Mouse (Mus musculus) kidney, embryonic 15.5 days (tissue): ENCODE results near the gene Coro1c. TPM values are rescaled to one million over a fixed set of nuclear protein-coding genes. Genes with fewer than 3 reads are reported as not detected.

Source experiments
- ATAC-seq: fragments of 200-750 bp; cut with Nextera tagmentation; replicated peaks from 2 replicates; pipeline ENCODE4 v1.8.0; 2017; ENCODE audit warnings: moderate TSS enrichment; ENCODE audit not compliant: low FRiP score
- H3K27ac ChIP-seq: fragments of 300-500 bp; sonication (generic); 2 replicates; pipeline ENCODE4 v1.5.1; 2015; ENCODE audit warnings: mild to moderate bottlenecking, inconsistent platforms
- H3K27me3 ChIP-seq: fragments of 300-500 bp; sonication (generic); 2 replicates; pipeline ENCODE4 v1.6.1; 2015; ENCODE audit warnings: inconsistent platforms
- H3K36me3 ChIP-seq: fragments of 300-500 bp; sonication (generic); 2 replicates; pipeline ENCODE4 v1.6.1; 2015; ENCODE audit warnings: inconsistent platforms
- H3K4me1 ChIP-seq: fragments of 300-500 bp; sonication (generic); 2 replicates; pipeline ENCODE4 v1.6.1; 2015; ENCODE audit warnings: inconsistent platforms
- H3K4me2 ChIP-seq: fragments of 300-500 bp; sonication (generic); 2 replicates; pipeline ENCODE4 v1.6.1; 2015; ENCODE audit warnings: moderate library complexity, mild to moderate bottlenecking, inconsistent platforms
- H3K4me3 ChIP-seq: fragments of 300-500 bp; sonication (generic); replicated peaks from 2 replicates; pipeline ENCODE4 v1.5.1; 2015; ENCODE audit warnings: mild to moderate bottlenecking, inconsistent platforms
- H3K9ac ChIP-seq: fragments of 300-500 bp; sonication (generic); 2 replicates; pipeline ENCODE4 v1.6.1; 2015; ENCODE audit warnings: mild to moderate bottlenecking, inconsistent platforms
- H3K9me3 ChIP-seq: fragments of 300-500 bp; sonication (generic); replicated peaks from 2 replicates; pipeline ENCODE4 v1.6.1; 2016; ENCODE audit warnings: inconsistent platforms
- WGBS: fragments of 180-500 bp; shearing (Covaris S2); methylation state at CpG from one replicate; pipeline ENCODE4 v1.1.7; 2015; ENCODE audit warnings: mixed read lengths; 5-methylcytosine and 5-hydroxymethylcytosine counted together
- polyA plus RNA-seq: library from polyadenylated mRNA; unstranded; fragments of >200 nt; fragmentation: Nextera tagmentation; extraction: Ambion mirVana; gene quantifications from 2 replicates; pipeline ENCODE4 v1.2.1, GENCODE M21; 2015

Coro1c gene
- polyA plus RNA-seq, 1 experiment from 2014 or later = 119 TPM

DNA sequence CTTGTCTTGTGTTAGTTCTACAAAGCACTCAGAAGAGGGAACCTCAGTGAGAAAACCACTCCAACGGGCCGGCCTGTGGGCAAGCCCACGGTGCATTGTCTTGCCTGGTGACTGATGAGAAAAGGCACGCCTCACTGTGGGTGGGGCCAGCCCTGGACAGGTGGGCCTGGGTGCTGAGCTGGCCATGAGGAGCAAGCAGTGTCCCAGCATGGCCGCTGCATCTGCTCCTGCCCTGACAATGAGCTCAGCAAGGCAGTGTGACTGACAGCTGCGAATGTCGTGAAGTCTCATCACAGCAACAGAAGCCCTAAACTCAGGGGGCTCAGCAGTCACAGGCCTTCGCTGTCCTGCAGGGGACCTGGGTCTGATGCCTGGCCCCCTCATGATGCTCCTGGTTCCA lies 62.9 kb downstream of the Coro1c start:
- Histone ChIP-seq H3K36me3 (peaks cover 88% of the 10 kb centered on the region), H3K4me1 (no peaks in the 10 kb centered on the region), H3K27me3 (no peaks in the 10 kb centered on the region), H3K27ac (no peak overlapping the region), H3K9ac (no peak overlapping the region), H3K4me2 (no peak overlapping the region), H3K9me3 (no peaks in the 10 kb centered on the region), H3K4me3 (no peak overlapping the region)
- 92% methylated on average over 8 of the region's 8 CpGs for WGBS
- no peak for ATAC-seq

- Histone ChIP-seq H3K9me3 (no peaks in the 10 kb centered on the region), H3K9ac (no peak overlapping the region), H3K27ac (no peak overlapping the region), H3K4me3 (no peak overlapping the region), H3K4me2 (no peak overlapping the region), H3K36me3 (peaks cover 79% of the 10 kb centered on the region), H3K27me3 (no peaks in the 10 kb centered on the region), H3K4me1 (no peaks in the 10 kb centered on the region)
- ATAC-seq = no peak
- WGBS = 62% methylated on average over 7 of the region's 7 CpGs
Observed at GRCm38 (mm10) chr5:113844721-113845120, 63.8 kb downstream of the Coro1c start.

DNA sequence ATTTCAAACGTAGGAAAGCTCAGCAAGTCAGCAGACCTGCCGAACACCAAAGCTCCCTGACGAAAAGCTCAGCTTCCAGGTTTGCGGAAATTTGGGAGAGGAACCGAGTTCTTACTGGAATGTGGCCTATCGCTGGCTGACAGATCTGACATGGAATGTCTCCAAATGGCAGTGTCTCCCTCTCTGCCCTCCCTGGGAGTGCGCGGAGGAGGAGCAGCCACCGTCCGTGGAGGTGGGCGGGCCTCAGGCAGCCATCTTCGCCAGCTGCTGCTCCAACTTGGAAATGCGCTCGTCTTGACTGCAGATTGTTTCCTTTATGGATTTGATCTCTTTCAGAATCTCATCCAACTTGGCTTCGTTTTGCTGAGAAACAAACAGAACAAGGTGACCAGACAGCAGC lies 64.5 kb downstream of the Coro1c start:
- WGBS = 82% methylated on average over 15 of the region's 15 CpGs
- no peak overlapping the region for H3K4me2 ChIP-seq
- ATAC-seq = no peak
- H3K9me3 ChIP-seq = no peaks in the 10 kb centered on the region
- H3K27me3 ChIP-seq = no peaks in the 10 kb centered on the region
- H3K4me1 ChIP-seq = no peaks in the 10 kb centered on the region
- no peak overlapping the region for H3K27ac ChIP-seq
- peaks cover 73% of the 10 kb centered on the region for H3K36me3 ChIP-seq
- H3K9ac ChIP-seq = no peak overlapping the region
- no peak overlapping the region for H3K4me3 ChIP-seq

DNA sequence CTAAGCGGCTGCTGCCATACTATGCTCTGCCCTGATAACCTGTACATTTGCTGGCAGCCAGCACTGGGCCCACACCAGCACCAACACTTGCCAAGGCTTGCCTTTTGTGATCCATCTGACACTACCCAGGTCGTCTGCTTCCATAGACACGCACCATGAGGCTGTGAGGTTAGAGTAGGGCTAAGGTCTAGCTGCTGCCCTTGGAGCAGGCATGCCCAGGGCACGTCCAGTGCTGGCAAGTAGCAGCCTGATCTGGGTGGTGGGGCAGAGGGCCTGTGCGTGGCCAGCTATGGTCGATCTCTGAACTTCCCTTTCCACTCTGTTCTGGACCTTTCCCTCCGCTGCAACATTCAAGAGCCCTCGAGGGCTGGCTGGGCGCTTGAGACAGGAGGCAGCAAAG lies 65.7 kb downstream of the Coro1c start:
- Histone ChIP-seq H3K27me3 (no peaks in the 10 kb centered on the region), H3K9me3 (no peaks in the 10 kb centered on the region), H3K4me3 (no peak overlapping the region), H3K4me1 (no peaks in the 10 kb centered on the region), H3K9ac (no peak overlapping the region), H3K4me2 (no peak overlapping the region), H3K27ac (no peak overlapping the region), H3K36me3 (peaks cover 61% of the 10 kb centered on the region)
- 92% methylated on average over 9 of the region's 9 CpGs for WGBS
- ATAC-seq = no peak

- Histone ChIP-seq H3K4me3 (no peak overlapping the region), H3K36me3 (peaks cover 54% of the 10 kb centered on the region), H3K27me3 (no peaks in the 10 kb centered on the region), H3K4me2 (no peak overlapping the region), H3K9ac (no peak overlapping the region), H3K27ac (no peak overlapping the region), H3K4me1 (no peaks in the 10 kb centered on the region), H3K9me3 (no peaks in the 10 kb centered on the region)
- 87% methylated on average over 9 of the region's 9 CpGs for WGBS
- no peak for ATAC-seq
Observed at GRCm38 (mm10) chr5:113842244-113842643, 66.3 kb downstream of the Coro1c start.

GRCm38 (mm10) chr5:113841243-113842225 lies 67.0 kb downstream of the Coro1c start:
- no peak overlapping the region for H3K27ac ChIP-seq
- ATAC-seq = no peak
- H3K4me2 ChIP-seq = no peak overlapping the region
- no peaks in the 10 kb centered on the region for H3K4me1 ChIP-seq
- WGBS = 71% methylated on average over 23 of the region's 23 CpGs
- H3K4me3 ChIP-seq = no peak overlapping the region
- peaks cover 47% of the 10 kb centered on the region for H3K36me3 ChIP-seq
- H3K27me3 ChIP-seq = no peaks in the 10 kb centered on the region
- no peaks in the 10 kb centered on the region for H3K9me3 ChIP-seq
- no peak overlapping the region for H3K9ac ChIP-seq

DNA sequence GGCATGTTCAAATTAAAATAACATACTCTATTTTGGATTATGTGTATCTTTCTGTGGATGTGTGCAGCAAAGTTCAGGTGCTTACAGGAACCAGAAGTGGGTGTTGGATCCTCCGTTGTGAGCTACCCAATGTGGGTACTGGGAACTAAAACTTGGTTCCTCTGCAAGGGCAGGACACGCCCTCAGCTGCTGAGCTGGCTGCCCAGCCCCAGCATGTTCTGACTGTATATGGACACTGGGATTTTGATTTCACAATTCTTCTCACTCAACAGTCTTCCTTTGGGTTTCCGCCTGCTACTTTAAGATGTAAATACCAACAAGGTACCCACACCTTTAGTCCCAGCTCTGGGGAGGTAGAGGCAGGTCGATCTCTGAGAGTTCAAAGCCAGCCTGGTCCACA lies 68.1 kb downstream of the Coro1c start:
- no peak for ATAC-seq
- Histone ChIP-seq H3K27me3 (no peaks in the 10 kb centered on the region), H3K4me3 (no peak overlapping the region), H3K9me3 (no peaks in the 10 kb centered on the region), H3K36me3 (peaks cover 36% of the 10 kb centered on the region), H3K27ac (no peak overlapping the region), H3K4me2 (no peak overlapping the region), H3K9ac (no peak overlapping the region), H3K4me1 (no peaks in the 10 kb centered on the region)
- WGBS = 90% methylated on average over 4 of the region's 4 CpGs

GRCm38 (mm10) chr5:113836961-113837360 lies 71.6 kb downstream of the Coro1c start:
- H3K4me1 ChIP-seq = peaks cover 10% of the 10 kb centered on the region; the same call in 1 of the 2 replicates
- H3K9me3 ChIP-seq = no peaks in the 10 kb centered on the region
- 67% methylated on average over 10 of the region's 10 CpGs for WGBS
- no peaks in the 10 kb centered on the region for H3K27me3 ChIP-seq
- H3K4me2 ChIP-seq = no peak overlapping the region
- H3K4me3 ChIP-seq = no peak overlapping the region
- no peak overlapping the region for H3K27ac ChIP-seq
- no peak for ATAC-seq
- peaks cover 3% of the 10 kb centered on the region; the same call in 1 of the 2 replicates for H3K36me3 ChIP-seq
- H3K9ac ChIP-seq = no peak overlapping the region

DNA sequence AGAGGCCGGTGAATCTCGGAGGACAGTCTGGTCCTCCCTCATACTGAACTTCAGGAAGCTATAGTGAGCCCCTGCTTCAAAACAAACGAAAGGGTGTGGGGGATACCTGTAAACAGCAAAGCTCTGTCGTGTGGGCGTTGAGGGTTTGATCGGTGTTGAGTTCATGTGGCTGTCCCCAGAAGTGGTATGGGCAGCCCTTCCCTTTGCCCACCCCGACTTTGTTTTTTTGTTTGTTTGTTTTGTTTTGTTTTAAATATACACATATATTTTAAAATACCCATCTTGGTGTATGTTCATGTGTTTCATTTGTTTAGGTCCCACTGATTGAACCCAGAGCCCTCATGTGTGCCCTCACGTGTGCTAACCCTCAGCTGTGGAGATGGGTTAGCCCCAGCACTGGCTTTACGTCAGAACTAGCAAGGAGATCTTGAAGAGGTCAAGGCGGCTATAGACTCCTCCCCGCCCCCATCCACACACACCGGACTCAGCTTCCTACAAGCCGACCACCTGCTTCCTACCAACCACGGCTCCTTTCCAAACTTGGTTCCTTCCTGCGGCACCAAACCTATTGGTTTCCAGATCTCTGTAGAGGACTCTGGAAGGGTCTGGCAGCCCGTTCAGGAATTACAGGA lies 75.1 kb downstream of the Coro1c start:
- Histone ChIP-seq H3K27me3 (no peaks in the 10 kb centered on the region), H3K36me3 (no peaks in the 10 kb centered on the region), H3K9me3 (no peaks in the 10 kb centered on the region), H3K9ac (no peak overlapping the region), H3K4me2 (no peak overlapping the region), H3K27ac (no peak overlapping the region), H3K4me1 (peaks cover 12% of the 10 kb centered on the region; the same call in 1 of the 2 replicates), H3K4me3 (no peak overlapping the region)
- WGBS = 54% methylated on average over 16 of the region's 16 CpGs
- no peak for ATAC-seq

GRCm38 (mm10) chr5:113832490-113832901 lies 76.1 kb downstream of the Coro1c start, which contains the start of gene Selplg:
Gene Selplg, minus strand, starts transcription at chr5:113832644.
- 0 out of 2 replicates have a peak, but pooled peaks have one; percentile 37 for ATAC-seq
- H3K9ac ChIP-seq = no peak within 1 kb of the TSS
- H3K4me2 ChIP-seq = peak within 1 kb of the TSS; percentile 30; the same call in 1 of the 2 replicates
- H3K4me3 ChIP-seq = no peak within 1 kb of the TSS
- peaks cover 16% of the 10 kb centered on the region; the same call in 1 of the 2 replicates for H3K4me1 ChIP-seq
- no peak within 1 kb of the TSS for H3K27ac ChIP-seq
- no peaks in the 10 kb centered on the region for H3K9me3 ChIP-seq
- WGBS = 28% methylated on average over 8 of the region's 8 CpGs
- H3K36me3 ChIP-seq = no peaks in the 10 kb centered on the region
- H3K27me3 ChIP-seq = no peaks in the 10 kb centered on the region

DNA sequence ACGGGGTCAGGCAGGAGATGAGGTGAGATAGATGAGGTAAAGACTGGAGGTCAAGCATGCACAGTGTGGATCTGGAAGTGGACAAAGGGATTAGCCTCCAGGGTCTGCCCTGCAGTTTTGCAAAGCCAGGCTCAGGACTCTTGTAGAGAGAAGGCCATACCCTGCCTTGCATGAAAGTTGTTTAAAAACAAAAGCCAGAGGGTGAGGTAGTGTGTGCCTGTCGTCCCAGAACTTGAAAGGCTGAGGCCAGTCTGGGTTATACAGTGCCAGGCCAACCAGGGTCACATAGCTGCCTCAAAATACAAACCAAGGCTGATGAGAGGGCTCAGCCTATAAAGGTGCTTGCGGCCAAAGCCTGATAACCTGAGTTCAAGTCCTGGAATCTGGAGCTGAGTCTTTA lies 76.8 kb downstream of the Coro1c start:
- H3K9ac ChIP-seq = no peak overlapping the region
- no peaks in the 10 kb centered on the region for H3K27me3 ChIP-seq
- no peak overlapping the region for H3K4me3 ChIP-seq
- no peaks in the 10 kb centered on the region for H3K36me3 ChIP-seq
- H3K9me3 ChIP-seq = no peaks in the 10 kb centered on the region
- no peak overlapping the region for H3K4me2 ChIP-seq
- ATAC-seq = no peak
- 56% methylated on average over 3 of the region's 3 CpGs for WGBS
- H3K27ac ChIP-seq = no peak overlapping the region
- H3K4me1 ChIP-seq = peaks cover 16% of the 10 kb centered on the region; the same call in 1 of the 2 replicates

- 92% methylated on average over 5 of the region's 5 CpGs for WGBS
- Histone ChIP-seq H3K9me3 (no peaks in the 10 kb centered on the region), H3K4me3 (no peak overlapping the region), H3K27ac (no peak overlapping the region), H3K36me3 (no peaks in the 10 kb centered on the region), H3K4me1 (peaks cover 16% of the 10 kb centered on the region; the same call in 1 of the 2 replicates), H3K4me2 (no peak overlapping the region), H3K9ac (no peak overlapping the region), H3K27me3 (no peaks in the 10 kb centered on the region)
- ATAC-seq = no peak
Observed at GRCm38 (mm10) chr5:113830796-113831195, 77.8 kb downstream of the Coro1c start.
